Mouse (Mus musculus): ENCODE measurements at regions not wholly inside any gene's neighbourhood (a gene's known extent, or its start where the extent isn't known, plus 50 kb on each side); places are given as distances from the start of the nearest gene placed in this dataset.
A peak's percentile ranks its signal among the peaks of the same experiment; 100 is the strongest.

GRCm38 (mm10) chr9:81726542-81726941, 92.9 kb upstream of the Htr1b start:
- Histone ChIP-seq H3K36me3 (ENCODE audit: control insufficient read depth, insufficient read depth, low read length) (no peaks in the 10 kb centered on the region), H3K4me2 (ENCODE audit: low read depth, low read length) (no peak overlapping the region), H3K27me3 (ENCODE audit: control insufficient read depth, insufficient read depth, low read length) (no peaks in the 10 kb centered on the region), H3K27ac (ENCODE audit: low read depth, low read length) (no peak overlapping the region), H3K4me3 (ENCODE audit: low read depth, low read length) (no peak overlapping the region), H3K4me1 (ENCODE audit: control insufficient read depth, insufficient read depth, low read length) (no peaks in the 10 kb centered on the region), H3K9ac (replicated peaks; ENCODE audit: low read depth, low read length) (no peak overlapping the region), H3K9me3 (ENCODE audit: control insufficient read depth, low read length) (no peaks in the 10 kb centered on the region)
- ATAC-seq (ENCODE audit: low read depth) = peak; percentile 31; the same call in 1 of the 2 replicates

- H3K4me2 ChIP-seq (ENCODE audit: low read depth, low read length) = no peak overlapping the region
- WGBS = 86% methylated on average over 1 of the region's 1 CpGs
- H3K36me3 ChIP-seq (ENCODE audit: control insufficient read depth, insufficient read depth, low read length) = no peaks in the 10 kb centered on the region
- no peak overlapping the region for H3K4me3 ChIP-seq (ENCODE audit: low read depth, low read length)
- H3K9me3 ChIP-seq (ENCODE audit: control insufficient read depth, low read length) = no peaks in the 10 kb centered on the region
- H3K27me3 ChIP-seq (ENCODE audit: control insufficient read depth, insufficient read depth, low read length) = no peaks in the 10 kb centered on the region
- H3K4me1 ChIP-seq (ENCODE audit: control insufficient read depth, insufficient read depth, low read length) = no peaks in the 10 kb centered on the region
- no peak for ATAC-seq (ENCODE audit: low read depth)
- H3K9ac ChIP-seq (replicated peaks; ENCODE audit: low read depth, low read length) = no peak overlapping the region
- H3K27ac ChIP-seq (ENCODE audit: low read depth, low read length) = no peak overlapping the region
Observed at GRCm38 (mm10) chr9:81720103-81720502, 86.5 kb upstream of the Htr1b start.

GRCm38 (mm10) chr9:81716980-81717868, 83.6 kb upstream of the Htr1b start:
- no peaks in the 10 kb centered on the region for H3K27me3 ChIP-seq (ENCODE audit: control insufficient read depth, insufficient read depth, low read length)
- no peaks in the 10 kb centered on the region for H3K9me3 ChIP-seq (ENCODE audit: control insufficient read depth, low read length)
- H3K9ac ChIP-seq (replicated peaks; ENCODE audit: low read depth, low read length) = no peak overlapping the region
- no peak overlapping the region for H3K27ac ChIP-seq (ENCODE audit: low read depth, low read length)
- no peak for ATAC-seq (ENCODE audit: low read depth)
- WGBS = 86% methylated on average over 4 of the region's 4 CpGs
- no peaks in the 10 kb centered on the region for H3K4me1 ChIP-seq (ENCODE audit: control insufficient read depth, insufficient read depth, low read length)
- no peak overlapping the region for H3K4me3 ChIP-seq (ENCODE audit: low read depth, low read length)
- no peaks in the 10 kb centered on the region for H3K36me3 ChIP-seq (ENCODE audit: control insufficient read depth, insufficient read depth, low read length)
- no peak overlapping the region for H3K4me2 ChIP-seq (ENCODE audit: low read depth, low read length)

- H3K4me2 ChIP-seq (ENCODE audit: low read depth, low read length) = no peak overlapping the region
- no peaks in the 10 kb centered on the region for H3K9me3 ChIP-seq (ENCODE audit: control insufficient read depth, low read length)
- H3K27ac ChIP-seq (ENCODE audit: low read depth, low read length) = no peak overlapping the region
- no peaks in the 10 kb centered on the region for H3K4me1 ChIP-seq (ENCODE audit: control insufficient read depth, insufficient read depth, low read length)
- no peak overlapping the region for H3K9ac ChIP-seq (replicated peaks; ENCODE audit: low read depth, low read length)
- H3K4me3 ChIP-seq (ENCODE audit: low read depth, low read length) = no peak overlapping the region
- no peaks in the 10 kb centered on the region for H3K36me3 ChIP-seq (ENCODE audit: control insufficient read depth, insufficient read depth, low read length)
- no peak for ATAC-seq (ENCODE audit: low read depth)
- no peaks in the 10 kb centered on the region for H3K27me3 ChIP-seq (ENCODE audit: control insufficient read depth, insufficient read depth, low read length)
Observed at GRCm38 (mm10) chr9:81691351-81691750, 57.7 kb upstream of the Htr1b start.

- Histone ChIP-seq H3K4me3 (ENCODE audit: low read depth, low read length) (no peak overlapping the region), H3K36me3 (ENCODE audit: control insufficient read depth, insufficient read depth, low read length) (no peaks in the 10 kb centered on the region), H3K4me1 (ENCODE audit: control insufficient read depth, insufficient read depth, low read length) (no peaks in the 10 kb centered on the region), H3K27ac (ENCODE audit: low read depth, low read length) (no peak overlapping the region), H3K27me3 (ENCODE audit: control insufficient read depth, insufficient read depth, low read length) (no peaks in the 10 kb centered on the region), H3K9me3 (ENCODE audit: control insufficient read depth, low read length) (no peaks in the 10 kb centered on the region), H3K9ac (replicated peaks; ENCODE audit: low read depth, low read length) (no peak overlapping the region), H3K4me2 (ENCODE audit: low read depth, low read length) (no peak overlapping the region)
- no peak for ATAC-seq (ENCODE audit: low read depth)
- WGBS = 94% methylated on average over 3 of the region's 3 CpGs
Observed at GRCm38 (mm10) chr9:81689744-81690143, 56.1 kb upstream of the Htr1b start.

All from neural tube, embryonic 14.5 days (tissue).